Mouse (Mus musculus): ENCODE data around the gene Bdkrb1.

Gene Bdkrb1

GRCm38 (mm10) chr12:105602581-105603210 is at the start of gene Bdkrb1:
Gene Bdkrb1, plus strand, starts transcription at chr12:105603085.
- no peak for DNase-seq (ENCODE audit: low spot score)

GRCm38 (mm10) chr12:105554151-105554772 is 48.6 kb upstream of the Bdkrb1 start:
- DNase-seq (ENCODE audit: low spot score) = no peak

GRCm38 (mm10) chr12:105555172-105555571 is 47.7 kb upstream of the Bdkrb1 start:
- DNase-seq (ENCODE audit: low spot score) = no peak

- DNase-seq (ENCODE audit: low spot score) = no peak
These were observed 45.5 kb upstream of the Bdkrb1 start for GRCm38 (mm10) chr12:105557250-105557925.

GRCm38 (mm10) chr12:105561007-105561534 is 41.8 kb upstream of the Bdkrb1 start:
- DNase-seq (ENCODE audit: low spot score) = no peak

- DNase-seq (ENCODE audit: low spot score) = no peak
These were observed 40.6 kb upstream of the Bdkrb1 start for GRCm38 (mm10) chr12:105562056-105562820.

GRCm38 (mm10) chr12:105562936-105563680 is 39.8 kb upstream of the Bdkrb1 start, which contains the start of gene Bdkrb2:
Gene Bdkrb2, plus strand, starts transcription at chr12:105563226.
- no peak for DNase-seq (ENCODE audit: low spot score)

GRCm38 (mm10) chr12:105563726-105564275 is 39.1 kb upstream of the Bdkrb1 start:
- DNase-seq (ENCODE audit: low spot score) = no peak

- DNase-seq (ENCODE audit: low spot score) = no peak
These were observed 37.7 kb upstream of the Bdkrb1 start for GRCm38 (mm10) chr12:105565221-105565620.

GRCm38 (mm10) chr12:105571867-105572266 is 31.0 kb upstream of the Bdkrb1 start:
- DNase-seq (ENCODE audit: low spot score) = no peak

GRCm38 (mm10) chr12:105572622-105573021 is 30.3 kb upstream of the Bdkrb1 start:
- DNase-seq (ENCODE audit: low spot score) = no peak

- DNase-seq (ENCODE audit: low spot score) = no peak
These were observed 28.5 kb upstream of the Bdkrb1 start for GRCm38 (mm10) chr12:105574356-105574755.

GRCm38 (mm10) chr12:105580490-105580889 is 22.4 kb upstream of the Bdkrb1 start:
- DNase-seq (ENCODE audit: low spot score) = no peak

- DNase-seq (ENCODE audit: low spot score) = no peak
These were observed 20.4 kb upstream of the Bdkrb1 start for GRCm38 (mm10) chr12:105582486-105582885.

- DNase-seq (ENCODE audit: low spot score) = peak; percentile 59
These were observed 19.4 kb upstream of the Bdkrb1 start for GRCm38 (mm10) chr12:105583484-105583883.

- peak; percentile 53 for DNase-seq (ENCODE audit: low spot score)
These were observed 18.0 kb upstream of the Bdkrb1 start for GRCm38 (mm10) chr12:105584851-105585250.

- DNase-seq (ENCODE audit: low spot score) = no peak
These were observed 15.4 kb upstream of the Bdkrb1 start for GRCm38 (mm10) chr12:105587526-105587925.

GRCm38 (mm10) chr12:105590786-105591185 is 12.1 kb upstream of the Bdkrb1 start:
- DNase-seq (ENCODE audit: low spot score) = no peak

- DNase-seq (ENCODE audit: low spot score) = no peak
These were observed 10.5 kb upstream of the Bdkrb1 start for GRCm38 (mm10) chr12:105592361-105592761.

- no peak for DNase-seq (ENCODE audit: low spot score)
These were observed 9.4 kb upstream of the Bdkrb1 start for GRCm38 (mm10) chr12:105593471-105593870.

- DNase-seq (ENCODE audit: low spot score) = no peak
These were observed 5.8 kb upstream of the Bdkrb1 start for GRCm38 (mm10) chr12:105597135-105597534.

All from c-Kit-positive CD71-positive TER-119-positive erythroid progenitor cells, embryonic 14.5 days (primary cell).